Mouse (Mus musculus) CD4-positive, CD25-positive, alpha-beta regulatory T cell, adult 4 months (primary cell): Measurements from ENCODE around the gene Olfr165. TPM values are rescaled to one million over a fixed set of nuclear protein-coding genes. Genes with fewer than 3 reads are reported as not detected.
"Not testable (repeated sequence)": the region's sequence is repeated elsewhere in the genome, so short reads cannot be mapped to it uniquely, and the experiment has no call there.

Experiments used
- ATAC-seq: one replicate; pipeline ENCODE4 v1.8.0; 2017
- polyA plus RNA-seq, 2 experiments: library from polyadenylated mRNA; unstranded; fragments of 100-300 nt; shearing (Covaris generic); gene quantifications; one replicate each; pipeline ENCODE4 v1.2.1; 2017

The Olfr165 gene
- not detected for polyA plus RNA-seq

DNA sequence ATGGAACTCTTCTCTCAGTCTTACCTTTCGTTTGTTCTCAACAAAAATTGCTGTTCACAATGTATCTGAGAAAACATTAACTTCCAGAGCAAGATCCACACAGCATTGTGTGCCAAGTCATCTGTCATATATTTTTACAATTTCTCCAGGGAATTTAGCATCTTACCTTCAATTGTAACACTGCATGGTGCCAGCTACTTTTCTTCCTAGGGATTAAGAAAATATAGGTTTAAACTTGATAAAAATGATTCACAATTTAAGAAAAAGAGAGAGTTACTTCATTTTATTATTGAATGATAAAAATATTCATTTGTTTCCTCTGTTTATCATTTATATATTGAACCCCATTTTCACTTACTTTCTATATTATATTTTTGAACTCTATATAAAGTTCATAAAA lies at the start of gene Olfr165:
TSS of gene Olfr165 (minus strand) at position 101 of the 400 bp plus-strand sequence.
- ATAC-seq, result no peak

DNA sequence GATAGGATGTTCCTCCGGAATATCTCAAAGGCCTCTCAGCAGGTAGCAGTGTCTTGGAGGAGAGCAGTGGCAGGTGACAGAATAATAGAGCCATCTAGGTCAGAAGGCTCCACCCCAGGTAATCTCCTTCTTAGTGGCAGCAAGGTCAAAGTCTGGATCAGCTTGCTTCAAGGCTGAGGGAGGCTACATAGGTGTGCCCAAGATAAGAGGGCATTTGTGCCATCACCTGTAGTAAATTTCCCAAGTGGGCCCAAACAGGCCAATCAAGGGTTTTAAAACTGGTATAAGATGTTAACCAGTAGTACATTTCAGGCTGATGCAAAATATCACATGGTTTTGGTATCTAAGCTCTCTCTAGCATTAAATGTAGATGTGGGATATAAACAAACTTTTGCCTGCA lies 41.4 kb upstream of the Olfr165 start:
- no peak for ATAC-seq

DNA sequence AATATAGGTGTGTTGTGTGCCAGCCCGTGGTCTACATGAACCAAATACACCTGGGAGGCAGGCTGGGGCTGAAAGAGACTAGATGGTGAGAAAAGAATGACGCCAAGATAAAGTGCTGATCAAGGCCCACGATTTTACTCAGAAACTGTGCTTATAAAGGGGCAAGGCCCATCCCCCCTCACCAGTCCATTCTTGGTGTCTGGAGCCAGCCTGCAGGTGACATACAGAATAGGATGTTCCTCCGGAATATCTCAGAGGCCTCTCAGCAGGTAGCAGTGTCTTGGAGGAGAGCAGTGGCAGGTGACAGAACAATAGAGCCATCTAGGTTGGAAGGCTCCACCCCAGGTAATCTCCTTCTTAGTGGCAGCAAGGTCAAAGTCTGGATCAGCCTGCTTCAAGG lies 35.8 kb upstream of the Olfr165 start:
- ATAC-seq, result not testable (repeated sequence)

DNA sequence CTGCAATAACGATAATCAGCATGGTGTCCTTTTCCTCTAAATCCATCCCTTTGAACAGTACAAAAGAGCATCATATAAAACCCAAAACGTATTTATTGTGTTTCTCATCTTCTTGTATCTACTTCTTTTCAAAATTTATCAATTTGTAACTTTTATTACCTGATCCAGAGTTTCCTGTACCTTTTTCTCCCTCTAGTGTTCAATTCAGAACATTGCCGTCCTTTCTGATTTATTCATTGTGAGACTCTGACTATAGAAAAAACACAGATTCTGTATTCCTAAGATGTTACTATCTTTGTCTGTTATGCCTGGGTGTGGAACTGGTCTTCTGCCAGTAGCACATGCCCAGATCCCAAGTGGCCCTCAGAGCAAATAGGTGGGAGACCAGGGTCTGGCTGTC lies 35.0 kb downstream of the Olfr165 start:
- ATAC-seq, result no peak

Other genes with a start within 250 kb of the Olfr165 start
- not detected for gene Olfr164, start 109.1 kb downstream of the Olfr165 start, polyA plus RNA-seq
- not detected for gene Olfr166, start 60.6 kb upstream of the Olfr165 start, polyA plus RNA-seq
- gene Olfr167, start 99.1 kb upstream of the Olfr165 start, polyA plus RNA-seq, result not detected
- not detected for gene Olfr168, start 112.4 kb upstream of the Olfr165 start, polyA plus RNA-seq
- gene Olfr169, start 148.7 kb upstream of the Olfr165 start, polyA plus RNA-seq, result not detected
- gene Olfr170, start 188.7 kb upstream of the Olfr165 start, polyA plus RNA-seq, result not detected
- gene Olfr171, start 206.8 kb upstream of the Olfr165 start, polyA plus RNA-seq, result not detected